Mouse (Mus musculus): ENCODE data around the gene Fhl1.

Fhl1 gene

DNA sequence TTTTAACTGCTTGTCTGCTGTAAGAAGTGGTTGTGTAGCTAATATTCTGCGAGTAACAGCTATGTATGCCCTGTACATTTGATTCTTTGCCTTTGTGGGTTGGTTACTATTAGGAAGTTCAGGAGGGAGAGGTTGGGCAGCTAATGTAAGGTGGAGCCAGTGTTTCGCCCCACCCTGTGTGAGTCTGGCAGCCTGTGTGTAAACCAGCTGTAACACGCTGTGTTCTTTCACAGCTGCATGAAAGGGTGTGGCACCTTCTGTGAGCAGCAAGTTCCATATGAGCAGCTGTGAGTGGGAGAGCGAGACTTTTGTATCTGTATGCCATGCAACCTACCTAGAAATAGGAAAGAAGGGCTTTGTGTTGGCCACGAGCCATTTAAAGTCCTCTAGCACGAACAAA lies 20.6 kb downstream of the Fhl1 start:
- no peak for DNase-seq (ENCODE audit: low read depth, low spot score)

DNA sequence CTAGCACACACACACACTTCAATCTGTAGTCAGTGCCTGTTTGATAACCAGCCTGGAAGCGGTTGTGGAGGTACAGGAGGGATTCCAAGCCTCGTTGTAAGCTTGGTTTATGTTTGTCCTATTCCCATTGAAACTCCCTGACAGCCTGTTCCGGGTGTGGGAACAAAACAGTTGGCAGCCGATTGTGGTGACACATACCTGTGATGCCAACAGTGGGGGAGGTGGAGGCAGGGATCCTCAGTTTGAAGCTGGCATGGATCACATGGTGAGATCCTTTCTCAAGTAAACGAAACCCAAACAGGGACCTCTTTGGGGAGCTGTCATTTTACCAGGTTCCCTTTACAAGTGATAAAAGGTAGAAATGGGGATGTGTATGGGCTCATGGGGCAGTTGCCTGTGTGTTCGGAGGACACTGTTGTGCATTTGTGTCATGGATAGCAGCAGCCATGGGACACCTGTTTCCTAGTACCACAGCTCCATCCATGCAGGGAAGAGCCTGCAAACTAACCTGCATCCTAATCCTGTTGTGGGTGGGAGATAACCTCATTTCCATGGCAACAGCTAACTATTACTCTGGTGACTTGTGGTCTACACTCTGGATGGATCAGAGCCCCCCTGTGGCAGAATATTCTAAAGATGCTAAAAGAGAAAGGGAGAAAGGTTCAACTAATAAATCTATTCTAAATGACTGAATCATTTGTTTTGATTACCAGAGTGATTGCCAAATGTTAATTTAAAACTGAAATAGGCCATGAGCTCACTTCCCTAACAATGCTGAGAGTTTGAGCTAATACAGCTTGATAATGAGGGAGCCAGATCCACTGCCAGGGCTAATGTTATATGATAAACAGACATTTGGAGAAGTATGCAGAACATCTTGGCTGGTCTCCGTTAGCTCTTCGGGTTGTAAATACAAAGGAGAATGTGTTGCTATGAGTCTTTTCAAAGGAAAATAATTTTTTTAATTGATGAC lies 22.0 kb downstream of the Fhl1 start:
- DNase-seq (ENCODE audit: low read depth, low spot score): no peak

GRCm38 (mm10) chrX:56755646-56756045 lies 24.1 kb downstream of the Fhl1 start:
- DNase-seq (ENCODE audit: low read depth, low spot score): no peak

GRCm38 (mm10) chrX:56756352-56756751 lies 24.8 kb downstream of the Fhl1 start:
- DNase-seq (ENCODE audit: low read depth, low spot score): no peak

GRCm38 (mm10) chrX:56760257-56760760 lies 28.7 kb downstream of the Fhl1 start:
- no peak for DNase-seq (ENCODE audit: low read depth, low spot score)

GRCm38 (mm10) chrX:56769838-56770237 lies 38.3 kb downstream of the Fhl1 start:
- DNase-seq (ENCODE audit: low read depth, low spot score): no peak

DNA sequence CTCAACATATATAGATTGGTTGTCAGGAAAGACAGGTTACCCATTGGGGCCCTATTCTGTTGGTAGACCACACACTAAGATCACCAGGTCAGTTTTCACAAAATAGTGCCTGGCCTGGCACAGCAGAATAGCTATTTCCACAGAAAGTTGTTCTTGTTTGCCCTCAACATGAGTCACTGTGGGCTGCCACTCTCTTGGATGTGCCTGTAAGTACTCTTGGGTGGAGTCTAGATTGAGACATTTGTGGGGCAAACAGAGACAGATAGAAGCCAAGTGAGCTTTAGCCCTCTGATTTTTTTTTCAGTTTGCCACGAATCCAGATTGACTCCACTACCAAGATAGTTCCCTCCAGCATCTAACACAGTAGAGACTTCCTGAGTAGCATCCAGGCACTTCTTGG lies 40.2 kb downstream of the Fhl1 start:
- DNase-seq (ENCODE audit: low read depth, low spot score): no peak

GRCm38 (mm10) chrX:56773329-56773728 lies 41.7 kb downstream of the Fhl1 start:
- DNase-seq (ENCODE audit: low read depth, low spot score): no peak

DNA sequence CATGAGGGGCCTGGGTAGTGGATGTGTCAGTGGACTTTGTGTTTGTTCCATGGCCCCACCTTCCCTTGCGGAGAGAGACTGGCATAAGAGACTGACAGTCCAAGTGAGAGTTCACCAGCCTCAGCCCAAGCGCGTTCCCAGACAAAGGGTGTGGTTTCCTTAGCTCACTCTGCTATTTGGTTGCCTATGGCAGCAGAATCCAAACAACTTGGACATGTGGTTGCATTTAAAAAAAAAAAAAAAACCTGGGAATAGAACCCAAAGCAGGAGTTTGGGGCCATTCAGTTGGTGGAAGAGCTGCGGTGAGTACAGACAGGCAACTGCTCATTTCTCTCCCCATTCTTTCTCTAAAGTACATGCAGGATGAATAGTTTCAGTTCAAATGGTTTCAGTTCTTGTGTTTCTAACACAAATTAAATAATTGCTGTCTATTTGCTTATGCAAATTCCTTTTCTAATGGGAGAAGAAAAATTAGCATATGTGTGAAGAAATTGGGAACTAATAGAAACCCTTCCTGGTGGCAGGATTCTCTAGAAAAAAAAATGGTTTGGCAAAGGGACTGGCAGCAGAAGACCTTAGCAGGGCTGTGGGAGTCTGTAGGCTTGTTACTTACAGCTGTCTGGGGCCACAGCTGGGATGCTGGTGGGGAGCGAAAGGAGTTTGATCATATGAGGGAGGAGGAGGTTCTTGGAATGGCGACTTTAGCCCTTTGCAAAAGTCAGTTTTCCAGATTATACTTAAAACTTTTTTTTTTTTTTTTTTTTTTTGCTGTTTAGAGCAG lies 54.9 kb downstream of the Fhl1 start:
- no peak for DNase-seq (ENCODE audit: low read depth, low spot score)

GRCm38 (mm10) chrX:56787486-56787885 lies 55.9 kb downstream of the Fhl1 start:
- no peak for DNase-seq (ENCODE audit: low read depth, low spot score)

DNA sequence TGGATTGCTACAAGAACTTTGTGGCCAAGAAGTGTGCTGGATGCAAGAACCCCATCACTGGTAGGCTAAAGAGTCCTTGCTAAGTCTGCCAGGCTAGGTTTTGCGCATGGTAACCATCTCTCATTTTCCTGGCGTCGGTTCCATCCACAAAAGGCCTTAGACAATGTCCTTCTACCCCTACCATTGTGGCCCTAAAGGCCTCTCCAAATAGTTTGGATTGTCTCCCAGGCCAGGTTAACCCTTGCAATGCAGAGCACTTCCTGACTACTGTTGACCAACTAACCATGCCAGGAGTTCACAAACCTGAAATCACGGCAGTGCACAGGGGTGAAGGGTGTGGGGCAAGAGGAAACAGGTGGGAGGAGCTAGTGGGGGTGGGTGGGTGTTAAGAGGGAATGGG lies 59.0 kb downstream of the Fhl1 start:
- DNase-seq (ENCODE audit: low read depth, low spot score): no peak

GRCm38 (mm10) chrX:56791268-56791667 lies 59.7 kb downstream of the Fhl1 start:
- peak; percentile 20 for DNase-seq (ENCODE audit: low read depth, low spot score)

- no peak for DNase-seq (ENCODE audit: low read depth, low spot score)
Observed at GRCm38 (mm10) chrX:56821765-56822603, 90.4 kb downstream of the Fhl1 start, which contains the start of gene Map7d3. Map7d3 (minus strand) TSS chrX:56822326.

GRCm38 (mm10) chrX:56827492-56827891 lies 95.9 kb downstream of the Fhl1 start:
- no peak for DNase-seq (ENCODE audit: low read depth, low spot score)

GRCm38 (mm10) chrX:56835842-56836241 lies 104.3 kb downstream of the Fhl1 start:
- no peak for DNase-seq (ENCODE audit: low read depth, low spot score)

- no peak for DNase-seq (ENCODE audit: low read depth, low spot score)
Observed at GRCm38 (mm10) chrX:56839369-56839768, 107.8 kb downstream of the Fhl1 start.

DNA sequence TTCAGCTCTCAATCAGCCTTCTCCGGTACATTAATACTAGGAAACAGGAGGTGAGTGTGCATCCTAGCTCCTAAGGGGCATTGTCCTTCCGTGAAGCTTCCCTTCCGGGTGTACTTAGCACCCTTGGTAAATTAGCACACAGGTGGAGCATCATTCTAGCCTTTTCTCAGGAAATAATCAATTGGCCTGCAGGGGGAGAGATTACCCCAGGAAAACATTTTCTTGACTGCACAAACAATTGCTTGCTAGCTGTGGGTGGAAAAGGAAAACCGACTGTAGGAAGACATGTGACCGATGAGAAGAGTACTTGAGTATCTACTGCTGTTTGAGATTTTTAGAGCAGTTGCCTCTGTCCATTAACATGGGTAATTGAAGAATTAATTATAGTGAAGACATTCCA lies 109.7 kb downstream of the Fhl1 start:
- DNase-seq (ENCODE audit: low read depth, low spot score): no peak

Data from embryo, embryonic 11.5 days (tissue).